Mouse (Mus musculus): Measurements from ENCODE around the gene Phldb2.

GRCm38 (mm10) chr16:45926875-45927274 lies 26.5 kb downstream of the Phldb2 start:
- no peak for TF ChIP-seq CTCF (IDR thresholded peaks at IDR 0.05; ENCODE audit: borderline replicate concordance, control insufficient read depth, extremely low read depth, insufficient read depth, low read length, poor library complexity)
- TF ChIP-seq POLR2A (IDR thresholded peaks at IDR 0.05; ENCODE audit: control insufficient read depth, extremely low read depth, insufficient read depth, low read length, poor library complexity), result no peak

Measured in thymus, adult 2 months (tissue).